Mouse (Mus musculus) megakaryocyte, embryonic 14.5 days (primary cell): Measurements from ENCODE around the gene Pm20d2.

Experiments used
- FLI1 ChIP-seq: IDR thresholded peaks from 2 replicates; pipeline ENCODE4 v1.6.1; 2012; ENCODE audit warnings: low read length, inconsistent platforms, mixed read lengths
- GATA1 ChIP-seq: IDR thresholded peaks from 3 replicates; pipeline ENCODE4 v1.6.1; 2012; ENCODE audit warnings: mixed read lengths, low read length, inconsistent platforms, borderline replicate concordance

DNA sequence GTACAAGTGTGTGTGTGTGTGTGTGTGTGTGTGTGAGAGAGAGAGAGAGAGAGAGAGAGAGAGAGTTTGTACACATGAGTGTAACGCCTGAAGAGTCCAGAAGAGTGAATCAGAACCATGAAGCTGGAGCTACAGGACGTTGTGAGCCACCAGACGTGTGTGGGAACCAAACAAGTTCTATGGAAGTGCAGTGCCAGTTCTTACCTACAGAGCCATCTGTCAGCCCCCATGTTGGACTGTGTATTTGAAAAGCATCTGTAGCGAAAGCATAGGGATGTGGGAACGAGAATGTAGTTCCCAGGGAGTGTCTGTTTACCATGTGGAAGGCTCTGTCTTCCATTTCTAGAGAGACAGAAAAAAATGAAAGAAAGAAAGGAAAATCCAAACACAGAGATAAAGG, 6.1 kb downstream of the Pm20d2 start:
- TF ChIP-seq FLI1 (no peak), GATA1 (no peak)
